Mouse (Mus musculus): ENCODE results near the gene Olfr750. TPM values are rescaled to one million over a fixed set of nuclear protein-coding genes. Genes with fewer than 3 reads are reported as not detected.

The Olfr750 gene
- total and polyA plus RNA-seq, 3 experiments = not detected

- no peaks in the 10 kb centered on the region for H3K79me2 ChIP-seq (ENCODE audit: control insufficient read depth, insufficient read depth, low read length, poor library complexity)
- H3K27me3 ChIP-seq (ENCODE audit: control insufficient read depth in 1 of 2, insufficient read depth in 2 of 2, low read length in 2 of 2) = no peaks in the 10 kb centered on the region
- DNase-seq (ENCODE audit: low read depth, low spot score) = no peak
- H3K27ac ChIP-seq (ENCODE audit: control insufficient read depth, low read depth, low read length) = no peak overlapping the region
- no peaks in the 10 kb centered on the region for H3K36me3 ChIP-seq (ENCODE audit: control insufficient read depth in 1 of 2, insufficient read depth in 2 of 2, low read length in 2 of 2)
- no peak for TF ChIP-seq RCOR1 (IDR thresholded peaks at IDR 0.05; ENCODE audit: low read depth, low read length)
- no peak for TF ChIP-seq CHD2 (IDR thresholded peaks at IDR 0.05; ENCODE audit: low read length)
- TF ChIP-seq ZNF384 (IDR thresholded peaks at IDR 0.05; ENCODE audit: low read depth, low read length) = no peak
- TF ChIP-seq UBTF (IDR thresholded peaks at IDR 0.05; ENCODE audit: borderline replicate concordance, insufficient read depth, low read depth, low read length) = no peak
- TF ChIP-seq MXI1 (IDR thresholded peaks at IDR 0.05; ENCODE audit: low read depth, low read length) = no peak
- no peak for TF ChIP-seq ZKSCAN1 (IDR thresholded peaks at IDR 0.05; ENCODE audit: low read depth, low read length)
- no peak for TF ChIP-seq NRF1 (IDR thresholded peaks at IDR 0.05; ENCODE audit: insufficient read depth, low read depth, low read length, poor library complexity, severe bottlenecking)
- TF ChIP-seq ZC3H11A (IDR thresholded peaks at IDR 0.05; ENCODE audit: low read depth, low read length) = no peak
- TF ChIP-seq CTCF (IDR thresholded peaks at IDR 0.05 in 2 of 3, conservative IDR thresholded peaks at IDR 0.05 in 1 of 3; ENCODE audit: control insufficient read depth in 1 of 3, insufficient read depth in 1 of 3, low read depth in 2 of 3, low read length in 3 of 3, poor library complexity in 1 of 3, severe bottlenecking in 1 of 3) = no peak
- H3K4me3 ChIP-seq (ENCODE audit: control insufficient read depth in 1 of 2, insufficient read depth in 1 of 2, low read depth in 2 of 2, low read length in 2 of 2) = no peak overlapping the region
- H3K9me3 ChIP-seq (replicated peaks; ENCODE audit: insufficient read depth, low read length) = no peaks in the 10 kb centered on the region
- H3K9ac ChIP-seq (ENCODE audit: control insufficient read depth, low read depth, low read length, poor library complexity, severe bottlenecking) = no peak overlapping the region
- H3K4me1 ChIP-seq (ENCODE audit: control insufficient read depth in 1 of 2, insufficient read depth in 2 of 2, low read length in 2 of 2) = no peaks in the 10 kb centered on the region
These were observed 57.0 kb downstream of the Olfr750 start for GRCm38 (mm10) chr14:51017256-51017655.

Other genes with a start within 250 kb of the Olfr750 start
- 19.5 and 36.8 TPM in 2 replicates for gene Tep1, start 203.9 kb downstream of the Olfr750 start, total RNA-seq (2012; rRNA removed)
- 10 to 100 TPM in 1 of 2 experiments, not detected in 1; 13.7 TPM for gene Tep1, start 203.9 kb downstream of the Olfr750 start, polyA plus RNA-seq (2012; ENCODE audit: insufficient read depth in 1 of 2, insufficient read length in 2 of 2, low read depth in 1 of 2, low replicate concordance in 2 of 2, missing spikeins in 1 of 2)
- not detected in 2 replicates for gene Klhl33, start 176.9 kb downstream of the Olfr750 start, total RNA-seq (2012; rRNA removed)
- under 1 TPM in 1 of 2 experiments, not detected in 1; 0.01 TPM for gene Klhl33, start 176.9 kb downstream of the Olfr750 start, polyA plus RNA-seq (2012; ENCODE audit: insufficient read depth in 1 of 2, insufficient read length in 2 of 2, low read depth in 1 of 2, low replicate concordance in 2 of 2, missing spikeins in 1 of 2)
- gene Osgep, start 149.5 kb downstream of the Olfr750 start, total RNA-seq (2012; rRNA removed) = 28.0 and 29.6 TPM in 2 replicates
- 10 to 100 TPM in 1 of 2 experiments, not detected in 1; 45.1 TPM for gene Osgep, start 149.5 kb downstream of the Olfr750 start, polyA plus RNA-seq (2012; ENCODE audit: insufficient read depth in 1 of 2, insufficient read length in 2 of 2, low read depth in 1 of 2, low replicate concordance in 2 of 2, missing spikeins in 1 of 2)
- gene Apex1, start 149.5 kb downstream of the Olfr750 start, total RNA-seq (2012; rRNA removed) = 123 and 129 TPM in 2 replicates
- 100 to 1,000 TPM in 1 of 2 experiments, not detected in 1; 155 TPM for gene Apex1, start 149.5 kb downstream of the Olfr750 start, polyA plus RNA-seq (2012; ENCODE audit: insufficient read depth in 1 of 2, insufficient read length in 2 of 2, low read depth in 1 of 2, low replicate concordance in 2 of 2, missing spikeins in 1 of 2)
- gene Pip4p1, start 143.6 kb downstream of the Olfr750 start, total RNA-seq (2012; rRNA removed) = 10.5 and 12.2 TPM in 2 replicates
- gene Pip4p1, start 143.6 kb downstream of the Olfr750 start, polyA plus RNA-seq (2012; ENCODE audit: insufficient read depth in 1 of 2, insufficient read length in 2 of 2, low read depth in 1 of 2, low replicate concordance in 2 of 2, missing spikeins in 1 of 2) = 10 to 100 TPM in 1 of 2 experiments, not detected in 1; 21.6 TPM
- gene Pnp, start 143.4 kb downstream of the Olfr750 start, total RNA-seq (2012; rRNA removed) = 46.7 and 49.7 TPM in 2 replicates
- 100 to 1,000 TPM in 1 of 2 experiments, 10 to 100 TPM in 1; 36.2 to 302 TPM for gene Pnp, start 143.4 kb downstream of the Olfr750 start, polyA plus RNA-seq (2012; ENCODE audit: insufficient read depth in 1 of 2, insufficient read length in 2 of 2, low read depth in 1 of 2, low replicate concordance in 2 of 2, missing spikeins in 1 of 2)
- gene Gm49342, start 129.9 kb downstream of the Olfr750 start, total RNA-seq (2012; rRNA removed) = 11.7 and 14.5 TPM in 2 replicates
- 10 to 100 TPM in 1 of 2 experiments, not detected in 1; 45.2 TPM for gene Gm49342, start 129.9 kb downstream of the Olfr750 start, polyA plus RNA-seq (2012; ENCODE audit: insufficient read depth in 1 of 2, insufficient read length in 2 of 2, low read depth in 1 of 2, low replicate concordance in 2 of 2, missing spikeins in 1 of 2)
- 0.65 and 0.85 TPM in 2 replicates for gene Pnp2, start 118.4 kb downstream of the Olfr750 start, total RNA-seq (2012; rRNA removed)
- 1 to 10 TPM in 1 of 2 experiments, not detected in 1; 1.7 TPM for gene Pnp2, start 118.4 kb downstream of the Olfr750 start, polyA plus RNA-seq (2012; ENCODE audit: insufficient read depth in 1 of 2, insufficient read length in 2 of 2, low read depth in 1 of 2, low replicate concordance in 2 of 2, missing spikeins in 1 of 2)
- not detected in 2 replicates for gene Rnase10, start 66.7 kb downstream of the Olfr750 start, total RNA-seq (2012; rRNA removed)
- not detected for gene Rnase10, start 66.7 kb downstream of the Olfr750 start, polyA plus RNA-seq (2012; ENCODE audit: insufficient read depth in 1 of 2, insufficient read length in 2 of 2, low read depth in 1 of 2, low replicate concordance in 2 of 2, missing spikeins in 1 of 2)
- not detected in 2 replicates for gene Rnase9, start 32.6 kb downstream of the Olfr750 start, total RNA-seq (2012; rRNA removed)
- gene Rnase9, start 32.6 kb downstream of the Olfr750 start, polyA plus RNA-seq (2012; ENCODE audit: insufficient read depth in 1 of 2, insufficient read length in 2 of 2, low read depth in 1 of 2, low replicate concordance in 2 of 2, missing spikeins in 1 of 2) = not detected
- not detected in 2 replicates for gene Rnase11, start 24.3 kb downstream of the Olfr750 start, total RNA-seq (2012; rRNA removed)
- gene Rnase11, start 24.3 kb downstream of the Olfr750 start, polyA plus RNA-seq (2012; ENCODE audit: insufficient read depth in 1 of 2, insufficient read length in 2 of 2, low read depth in 1 of 2, low replicate concordance in 2 of 2, missing spikeins in 1 of 2) = not detected
- not detected in 2 replicates for gene Rnase12, start 16.8 kb downstream of the Olfr750 start, total RNA-seq (2012; rRNA removed)
- gene Rnase12, start 16.8 kb downstream of the Olfr750 start, polyA plus RNA-seq (2012; ENCODE audit: insufficient read depth in 1 of 2, insufficient read length in 2 of 2, low read depth in 1 of 2, low replicate concordance in 2 of 2, missing spikeins in 1 of 2) = not detected
- gene Rnase4, start 16.6 kb upstream of the Olfr750 start, total RNA-seq (2012; rRNA removed) = not detected in 2 replicates
- under 1 TPM in 1 of 2 experiments, not detected in 1; 0.18 TPM for gene Rnase4, start 16.6 kb upstream of the Olfr750 start, polyA plus RNA-seq (2012; ENCODE audit: insufficient read depth in 1 of 2, insufficient read length in 2 of 2, low read depth in 1 of 2, low replicate concordance in 2 of 2, missing spikeins in 1 of 2)
- gene Ang, start 16.7 kb upstream of the Olfr750 start, total RNA-seq (2012; rRNA removed) = not detected in 2 replicates
- gene Ang, start 16.7 kb upstream of the Olfr750 start, polyA plus RNA-seq (2012; ENCODE audit: insufficient read depth in 1 of 2, insufficient read length in 2 of 2, low read depth in 1 of 2, low replicate concordance in 2 of 2, missing spikeins in 1 of 2) = not detected
- gene Eddm3b, start 40.0 kb upstream of the Olfr750 start, total RNA-seq (2012; rRNA removed) = not detected in 2 replicates
- not detected for gene Eddm3b, start 40.0 kb upstream of the Olfr750 start, polyA plus RNA-seq (2012; ENCODE audit: insufficient read depth in 1 of 2, insufficient read length in 2 of 2, low read depth in 1 of 2, low replicate concordance in 2 of 2, missing spikeins in 1 of 2)
- 65.0 and 73.4 TPM in 2 replicates for gene Rnase6, start 49.5 kb upstream of the Olfr750 start, total RNA-seq (2012; rRNA removed)
- gene Rnase6, start 49.5 kb upstream of the Olfr750 start, polyA plus RNA-seq (2012; ENCODE audit: insufficient read depth in 1 of 2, insufficient read length in 2 of 2, low read depth in 1 of 2, low replicate concordance in 2 of 2, missing spikeins in 1 of 2) = 10 to 100 TPM in 1 of 2 experiments, not detected in 1; 49.2 TPM
- not detected in 2 replicates for gene Rnase1, start 72.3 kb upstream of the Olfr750 start, total RNA-seq (2012; rRNA removed)
- gene Rnase1, start 72.3 kb upstream of the Olfr750 start, polyA plus RNA-seq (2012; ENCODE audit: insufficient read depth in 1 of 2, insufficient read length in 2 of 2, low read depth in 1 of 2, low replicate concordance in 2 of 2, missing spikeins in 1 of 2) = under 1 TPM in 1 of 2 experiments, not detected in 1; 0.07 TPM
- not detected in 2 replicates for gene Rnase2b, start 87.8 kb upstream of the Olfr750 start, total RNA-seq (2012; rRNA removed)
- not detected for gene Rnase2b, start 87.8 kb upstream of the Olfr750 start, polyA plus RNA-seq (2012; ENCODE audit: insufficient read depth in 1 of 2, insufficient read length in 2 of 2, low read depth in 1 of 2, low replicate concordance in 2 of 2, missing spikeins in 1 of 2)
- not detected in 2 replicates for gene Ang2, start 124.7 kb upstream of the Olfr750 start, total RNA-seq (2012; rRNA removed)
- not detected for gene Ang2, start 124.7 kb upstream of the Olfr750 start, polyA plus RNA-seq (2012; ENCODE audit: insufficient read depth in 1 of 2, insufficient read length in 2 of 2, low read depth in 1 of 2, low replicate concordance in 2 of 2, missing spikeins in 1 of 2)
- gene Ear14, start 129.0 kb upstream of the Olfr750 start, total RNA-seq (2012; rRNA removed) = not detected in 2 replicates
- not detected for gene Ear14, start 129.0 kb upstream of the Olfr750 start, polyA plus RNA-seq (2012; ENCODE audit: insufficient read depth in 1 of 2, insufficient read length in 2 of 2, low read depth in 1 of 2, low replicate concordance in 2 of 2, missing spikeins in 1 of 2)
- gene Rnase2a, start 181.7 kb upstream of the Olfr750 start, total RNA-seq (2012; rRNA removed) = not detected in 2 replicates
- not detected for gene Rnase2a, start 181.7 kb upstream of the Olfr750 start, polyA plus RNA-seq (2012; ENCODE audit: insufficient read depth in 1 of 2, insufficient read length in 2 of 2, low read depth in 1 of 2, low replicate concordance in 2 of 2, missing spikeins in 1 of 2)

All from MEL (cell line).